Mouse (Mus musculus): ENCODE data around the gene Tob2.

Gene Tob2

GRCm38 (mm10) chr15:81858517-81859329 lies at the start of gene Tob2:
TSS of gene Tob2 (minus strand) at chr15:81858796.
- TF ChIP-seq GATA4 (IDR thresholded peaks at IDR 0.05; ENCODE audit: insufficient replicate concordance, low read length): no peak

DNA sequence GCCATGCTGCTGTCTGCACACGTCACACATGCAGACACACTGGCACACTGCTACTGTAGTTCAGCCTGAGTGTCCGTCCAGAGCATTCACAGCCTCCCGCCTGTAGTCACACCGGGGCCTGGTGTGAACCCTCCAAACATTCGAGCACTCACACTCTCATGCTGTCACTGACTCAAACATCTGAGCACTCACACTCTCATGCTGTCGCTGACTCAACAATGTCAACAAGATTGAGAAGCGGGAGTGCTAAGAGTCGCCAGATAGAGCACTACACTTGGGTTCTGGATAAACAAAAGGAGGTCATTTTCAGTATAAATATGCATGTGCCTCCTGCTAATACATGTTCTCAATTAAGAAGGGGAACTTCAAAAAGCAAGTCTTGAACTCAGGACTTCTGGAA lies 49.4 kb upstream of the Tob2 start:
- no peak for TF ChIP-seq GATA4 (IDR thresholded peaks at IDR 0.05; ENCODE audit: insufficient replicate concordance, low read length)

DNA sequence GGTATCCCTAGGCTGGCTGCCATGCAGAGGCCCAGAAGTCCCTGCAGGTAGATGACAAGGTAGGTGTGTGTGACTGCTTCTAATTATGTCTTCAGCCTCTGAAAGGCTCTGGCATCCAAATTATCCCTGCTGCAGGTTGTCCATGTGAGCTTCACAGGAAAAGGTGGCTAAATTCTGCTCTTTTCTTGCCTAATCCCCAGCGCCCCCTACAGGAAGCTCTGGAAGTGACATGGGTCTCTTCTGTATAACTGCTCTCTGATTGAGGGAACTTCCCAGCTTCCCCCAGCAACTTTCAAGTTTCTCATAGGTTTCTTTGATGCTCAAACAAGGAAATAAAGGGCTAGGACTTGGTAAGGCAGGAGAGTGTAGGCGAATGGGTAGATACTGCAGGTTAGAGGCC lies 46.3 kb upstream of the Tob2 start:
- no peak for TF ChIP-seq GATA4 (IDR thresholded peaks at IDR 0.05; ENCODE audit: insufficient replicate concordance, low read length)

- no peak for TF ChIP-seq GATA4 (IDR thresholded peaks at IDR 0.05; ENCODE audit: insufficient replicate concordance, low read length)
Measured at GRCm38 (mm10) chr15:81898751-81899150, 40.2 kb upstream of the Tob2 start.

DNA sequence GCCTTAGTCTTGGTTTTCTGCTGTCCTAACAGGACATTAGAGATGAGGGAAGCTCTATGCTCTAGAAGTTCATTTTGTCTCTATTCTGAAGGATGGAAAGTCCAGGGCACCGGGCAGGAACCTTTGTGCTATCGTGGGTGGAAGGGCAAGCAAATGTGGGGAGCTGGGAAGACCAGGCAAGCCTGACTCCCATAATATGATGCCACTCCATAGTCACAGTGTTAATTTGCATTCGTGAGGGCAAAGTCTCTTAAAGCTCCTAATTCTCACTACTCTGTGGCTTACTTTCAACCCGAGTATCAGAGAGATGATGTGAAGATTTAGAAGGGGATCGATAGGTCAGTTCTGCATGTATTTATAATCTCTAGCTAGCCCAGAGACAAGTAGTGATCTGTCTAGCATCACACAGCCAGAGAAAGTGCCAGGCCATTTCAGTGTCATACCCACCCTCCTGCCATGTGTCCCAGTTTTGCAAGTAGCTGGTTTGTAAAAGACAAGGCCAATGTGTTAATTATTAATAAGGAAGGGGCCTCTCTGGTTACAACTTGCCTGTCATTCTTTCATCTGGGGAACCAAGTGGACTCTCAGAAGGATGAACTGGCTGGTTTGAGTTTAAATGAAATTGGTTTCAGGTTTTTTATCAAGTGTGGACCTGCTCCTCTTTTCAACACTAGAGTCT lies 39.1 kb upstream of the Tob2 start:
- TF ChIP-seq GATA4 (IDR thresholded peaks at IDR 0.05; ENCODE audit: insufficient replicate concordance, low read length): no peak

GRCm38 (mm10) chr15:81896407-81896806 lies 37.8 kb upstream of the Tob2 start:
- TF ChIP-seq GATA4 (IDR thresholded peaks at IDR 0.05; ENCODE audit: insufficient replicate concordance, low read length): no peak

DNA sequence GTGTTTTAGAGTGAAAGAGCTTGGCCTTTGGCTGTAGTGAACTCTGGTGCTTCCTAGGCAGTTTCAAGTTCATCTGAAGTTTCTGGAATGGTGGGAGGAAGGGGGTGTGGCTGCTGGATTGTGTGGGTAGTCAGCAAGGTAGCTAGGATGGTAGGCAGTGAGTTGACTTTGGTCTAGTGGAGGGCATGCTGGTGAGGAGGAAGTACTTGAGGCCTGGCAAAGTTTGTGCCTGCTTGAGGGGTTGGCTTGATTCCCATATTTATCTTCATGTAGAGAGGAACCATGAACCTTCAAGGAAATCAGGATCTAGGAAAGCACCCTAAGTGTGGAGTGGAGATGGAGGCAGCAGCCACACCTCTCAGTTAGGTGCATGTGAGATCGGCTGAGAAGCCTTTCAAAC lies 35.4 kb upstream of the Tob2 start:
- TF ChIP-seq GATA4 (IDR thresholded peaks at IDR 0.05; ENCODE audit: insufficient replicate concordance, low read length): no peak

DNA sequence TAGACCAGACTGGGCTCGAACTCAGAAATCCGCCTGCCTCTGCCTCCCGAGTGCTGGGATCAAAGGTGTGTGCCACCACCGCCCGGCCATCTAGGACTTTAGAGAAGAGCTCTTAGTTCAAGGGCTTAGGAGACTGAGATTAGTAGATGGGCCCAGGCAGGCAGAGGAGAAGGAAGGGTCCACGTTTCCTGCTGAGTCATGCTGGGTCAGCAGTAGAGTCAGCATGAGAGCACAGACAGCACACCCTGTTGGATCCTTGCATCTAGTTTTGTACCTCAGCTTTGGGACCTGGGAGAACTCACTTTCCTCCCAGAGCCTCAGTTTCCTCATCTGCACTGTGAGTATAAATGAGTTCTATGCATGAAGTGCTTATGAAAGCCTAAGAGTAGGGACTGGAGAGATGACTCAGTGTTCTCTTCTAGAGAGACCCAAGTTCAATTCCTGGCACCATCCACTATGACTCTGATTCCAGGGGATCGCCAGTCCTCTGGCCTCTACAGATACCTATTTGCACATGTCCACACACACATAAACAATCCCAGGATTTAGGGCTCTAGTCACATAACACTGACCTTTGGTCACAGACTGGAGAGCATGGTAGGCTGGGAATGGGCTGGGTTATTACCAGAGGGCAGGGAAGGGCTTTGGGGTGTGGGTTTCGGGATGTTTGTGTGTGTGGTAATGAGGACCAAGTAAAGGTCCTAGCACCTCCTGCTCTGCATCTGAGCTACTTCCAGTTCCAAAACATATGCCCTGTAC lies 33.4 kb upstream of the Tob2 start:
- TF ChIP-seq GATA4 (IDR thresholded peaks at IDR 0.05; ENCODE audit: insufficient replicate concordance, low read length): no peak

GRCm38 (mm10) chr15:81891140-81891802 lies 32.7 kb upstream of the Tob2 start:
- no peak for TF ChIP-seq GATA4 (IDR thresholded peaks at IDR 0.05; ENCODE audit: insufficient replicate concordance, low read length)

- no peak for TF ChIP-seq GATA4 (IDR thresholded peaks at IDR 0.05; ENCODE audit: insufficient replicate concordance, low read length)
Measured at GRCm38 (mm10) chr15:81889175-81889574, 30.6 kb upstream of the Tob2 start.

DNA sequence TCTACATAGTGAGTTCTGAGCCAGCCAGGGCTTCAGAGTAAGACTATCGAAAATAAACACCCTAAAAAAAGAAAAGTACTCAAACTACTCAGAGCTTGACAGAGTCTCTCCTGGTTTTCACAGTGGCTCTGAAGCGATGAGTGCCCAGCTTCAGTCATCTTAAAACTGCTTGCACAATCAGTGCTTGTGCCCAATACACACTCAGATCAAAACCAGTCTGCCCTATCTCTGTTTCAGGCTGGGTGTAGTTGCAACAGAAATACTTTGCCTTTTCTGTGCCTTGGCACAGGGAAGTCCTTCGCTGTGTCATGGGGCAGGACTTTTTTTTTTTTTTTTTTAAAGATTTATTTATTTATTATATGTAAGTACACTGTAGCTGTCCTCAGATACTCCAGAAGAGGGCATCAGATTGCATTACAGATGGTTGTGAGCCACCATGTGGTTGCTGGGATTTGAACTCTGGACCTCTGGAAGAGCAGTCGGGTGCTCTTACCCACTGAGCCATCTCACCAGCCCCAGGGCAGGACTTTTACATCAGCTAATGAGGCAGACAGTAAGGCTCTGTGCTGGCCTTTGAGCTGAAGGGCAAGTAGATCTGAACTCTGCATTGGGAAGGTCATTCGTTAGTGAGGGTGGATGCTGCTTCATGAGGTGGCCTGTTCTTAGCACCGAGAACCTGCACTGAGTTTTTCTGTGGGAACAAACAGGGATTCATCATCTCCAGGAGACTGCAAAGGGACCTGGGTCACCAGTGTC lies 28.4 kb upstream of the Tob2 start:
- no peak for TF ChIP-seq GATA4 (IDR thresholded peaks at IDR 0.05; ENCODE audit: insufficient replicate concordance, low read length)

- no peak for TF ChIP-seq GATA4 (IDR thresholded peaks at IDR 0.05; ENCODE audit: insufficient replicate concordance, low read length)
Measured at GRCm38 (mm10) chr15:81885418-81885934, 26.9 kb upstream of the Tob2 start.

GRCm38 (mm10) chr15:81882348-81882747 lies 23.8 kb upstream of the Tob2 start:
- no peak for TF ChIP-seq GATA4 (IDR thresholded peaks at IDR 0.05; ENCODE audit: insufficient replicate concordance, low read length)

Data from liver, adult (tissue).